Mouse (Mus musculus) MEL (cell line): ENCODE data around the gene Mrpl46. TPM values are rescaled to one million over a fixed set of nuclear protein-coding genes. Genes with fewer than 3 reads are reported as not detected.

Experiments used
- DNase-seq: peaks from one replicate; pipeline ENCODE4 v3.0.0; 2011; ENCODE audit warnings: low read depth, low spot score
- H3K27ac ChIP-seq: 2 replicates; pipeline ENCODE4 v1.5.1; 2012; ENCODE audit warnings: low read depth, mild to moderate bottlenecking, control low read depth, low read length, moderate library complexity; ENCODE audit not compliant: control insufficient read depth
- H3K27me3 ChIP-seq, 2 experiments: fragments of 150-350 bp in 1 of 2; sonication (generic) in 1 of 2; 2 replicates each; pipeline ENCODE4 v1.6.1; 2012; ENCODE audit warnings: low read length in 2 of 2, mild to moderate bottlenecking in 2 of 2, improper control_type of control experiment in 1 of 2, moderate library complexity in 1 of 2; ENCODE audit not compliant: insufficient read depth in 2 of 2, control insufficient read depth in 1 of 2
- H3K36me3 ChIP-seq, 2 experiments: 2 replicates each; pipeline ENCODE4 v1.6.1; 2012 to 2014; ENCODE audit warnings: low read length in 2 of 2, improper control_type of control experiment in 1 of 2, inconsistent platforms in 1 of 2, mild to moderate bottlenecking in 1 of 2; ENCODE audit not compliant: insufficient read depth in 2 of 2, control insufficient read depth in 1 of 2
- H3K4me1 ChIP-seq, 2 experiments: fragments of 150-350 bp in 1 of 2; sonication (generic) in 1 of 2; 2 replicates each; pipeline ENCODE4 v1.6.1; 2012; ENCODE audit warnings: low read length in 2 of 2, improper control_type of control experiment in 1 of 2, mild to moderate bottlenecking in 1 of 2; ENCODE audit not compliant: insufficient read depth in 2 of 2, control insufficient read depth in 1 of 2
- H3K4me3 ChIP-seq, 2 experiments: fragments of 150-350 bp in 1 of 2; sonication (generic) in 1 of 2; 2 replicates each; pipeline ENCODE4 v1.5.1; 2012; ENCODE audit warnings: low read depth in 2 of 2, low read length in 2 of 2, mild to moderate bottlenecking in 2 of 2, moderate library complexity in 2 of 2, control low read depth in 1 of 2, improper control_type of control experiment in 1 of 2; ENCODE audit not compliant: control insufficient read depth in 1 of 2, insufficient read depth in 1 of 2
- H3K79me2 ChIP-seq: 2 replicates; pipeline ENCODE4 v1.6.1; 2012; ENCODE audit warnings: mild to moderate bottlenecking, low read length, moderate library complexity; ENCODE audit not compliant: control insufficient read depth, poor library complexity, insufficient read depth
- H3K9ac ChIP-seq: 2 replicates; pipeline ENCODE4 v1.6.1; 2012; ENCODE audit warnings: low read depth, mild to moderate bottlenecking, control low read depth, low read length, moderate library complexity; ENCODE audit not compliant: control insufficient read depth, poor library complexity, severe bottlenecking
- H3K9me3 ChIP-seq: fragments of 150-350 bp; sonication (generic); replicated peaks from 2 replicates; pipeline ENCODE4 v1.6.1; 2012; ENCODE audit warnings: mild to moderate bottlenecking, low read length, improper control_type of control experiment, moderate library complexity; ENCODE audit not compliant: insufficient read depth
- CHD1 ChIP-seq: IDR thresholded peaks from 2 replicates; pipeline ENCODE4 v1.6.1; 2012; ENCODE audit warnings: low read depth, mild to moderate bottlenecking, inconsistent platforms, low read length, improper control_type of control experiment
- CHD2 ChIP-seq: IDR thresholded peaks from 2 replicates; pipeline ENCODE4 v1.6.1; 2011; ENCODE audit warnings: low read length, improper control_type of control experiment
- CTCF ChIP-seq, 3 experiments: IDR thresholded peaks in 2 of 3; conservative IDR thresholded peaks in 1 of 3; 2 replicates each; pipeline ENCODE4 v1.5.1; 2011 to 2012; ENCODE audit warnings: low read length in 3 of 3, low read depth in 2 of 3, mild to moderate bottlenecking in 2 of 3, improper control_type of control experiment in 1 of 3, inconsistent platforms in 1 of 3, mixed read lengths in 1 of 3, moderate library complexity in 1 of 3; ENCODE audit not compliant: control insufficient read depth in 1 of 3, insufficient read depth in 1 of 3, poor library complexity in 1 of 3, severe bottlenecking in 1 of 3
- EP300 ChIP-seq, 2 experiments: IDR thresholded peaks; 2 replicates each; pipeline ENCODE4 v1.6.1; 2011; ENCODE audit warnings: improper control_type of control experiment in 2 of 2, low read length in 2 of 2, low read depth in 1 of 2, mild to moderate bottlenecking in 1 of 2
- GATA1 ChIP-seq: IDR thresholded peaks from 2 replicates; pipeline ENCODE4 v1.6.1; 2011; ENCODE audit warnings: low read depth, low read length, improper control_type of control experiment
- HCFC1 ChIP-seq: IDR thresholded peaks from 2 replicates; pipeline ENCODE4 v1.6.1; 2012; ENCODE audit warnings: low read depth, mild to moderate bottlenecking, inconsistent platforms, low read length, improper control_type of control experiment, moderate library complexity
- JUND ChIP-seq: IDR thresholded peaks from 2 replicates; pipeline ENCODE4 v1.6.1; 2011; ENCODE audit warnings: low read depth, mild to moderate bottlenecking, improper control_type of control experiment, low read length
- KAT2A ChIP-seq: conservative IDR thresholded peaks from 2 replicates; pipeline ENCODE4 v1.6.1; 2012; ENCODE audit warnings: low read depth, low read length, improper control_type of control experiment, inconsistent platforms
- MAFK ChIP-seq: IDR thresholded peaks from 2 replicates; pipeline ENCODE4 v1.6.1; 2011; ENCODE audit warnings: low read depth, mild to moderate bottlenecking, low read length, improper control_type of control experiment, borderline replicate concordance
- MAX ChIP-seq: IDR thresholded peaks from 2 replicates; pipeline ENCODE4 v1.6.1; 2011; ENCODE audit warnings: low read length, improper control_type of control experiment
- MEF2A ChIP-seq: IDR thresholded peaks from 2 replicates; pipeline ENCODE4 v1.6.1; 2014; ENCODE audit warnings: low read depth, mild to moderate bottlenecking, inconsistent platforms, low read length, improper control_type of control experiment; ENCODE audit not compliant: poor library complexity, insufficient replicate concordance, severe bottlenecking; ENCODE audit errors: extremely low read depth
- NRF1 ChIP-seq: IDR thresholded peaks from 2 replicates; pipeline ENCODE4 v1.6.1; 2014; ENCODE audit warnings: low read depth, mild to moderate bottlenecking, inconsistent platforms, low read length, improper control_type of control experiment, moderate library complexity; ENCODE audit not compliant: poor library complexity, insufficient read depth, severe bottlenecking
- POLR2AphosphoS2 ChIP-seq: IDR thresholded peaks from 2 replicates; pipeline ENCODE4 v1.6.1; 2011; ENCODE audit warnings: low read length, improper control_type of control experiment
- POLR2AphosphoS5 ChIP-seq: IDR thresholded peaks from 2 replicates; pipeline ENCODE4 v1.6.1; 2012; ENCODE audit warnings: low read depth, borderline replicate concordance, mild to moderate bottlenecking, inconsistent platforms, low read length, moderate library complexity, mixed read lengths
- SIN3A ChIP-seq: IDR thresholded peaks from 2 replicates; pipeline ENCODE4 v1.6.1; 2012; ENCODE audit warnings: low read length, improper control_type of control experiment, inconsistent platforms
- SMC3 ChIP-seq: IDR thresholded peaks from 2 replicates; pipeline ENCODE4 v1.6.1; 2011; ENCODE audit warnings: low read depth, low read length, improper control_type of control experiment
- TAL1 ChIP-seq: IDR thresholded peaks from 2 replicates; pipeline ENCODE4 v1.6.1; 2012; ENCODE audit warnings: mild to moderate bottlenecking, inconsistent platforms, low read length, moderate library complexity, mixed read lengths
- TBP ChIP-seq: IDR thresholded peaks from 2 replicates; pipeline ENCODE4 v1.8.0; 2011; ENCODE audit warnings: low read depth, low read length, improper control_type of control experiment
- TCF12 ChIP-seq: IDR thresholded peaks from 2 replicates; pipeline ENCODE4 v1.6.1; 2014; ENCODE audit warnings: low read depth, mild to moderate bottlenecking, inconsistent platforms, low read length, improper control_type of control experiment, moderate library complexity
- UBTF ChIP-seq: IDR thresholded peaks from 2 replicates; pipeline ENCODE4 v1.6.1; 2012; ENCODE audit warnings: low read depth, mild to moderate bottlenecking, inconsistent platforms, low read length, improper control_type of control experiment, moderate library complexity, borderline replicate concordance; ENCODE audit not compliant: insufficient read depth
- USF1 ChIP-seq: IDR thresholded peaks from 2 replicates; pipeline ENCODE4 v1.6.1; 2014; ENCODE audit warnings: low read depth, mild to moderate bottlenecking, inconsistent platforms, low read length, improper control_type of control experiment, moderate library complexity
- USF2 ChIP-seq, 2 experiments: IDR thresholded peaks; 2 replicates each; pipeline ENCODE4 v1.6.1; 2011 to 2012; ENCODE audit warnings: improper control_type of control experiment in 2 of 2, low read length in 2 of 2, borderline replicate concordance in 1 of 2, inconsistent platforms in 1 of 2, low read depth in 1 of 2, mild to moderate bottlenecking in 1 of 2; ENCODE audit not compliant: insufficient read depth in 1 of 2
- ZC3H11A ChIP-seq: IDR thresholded peaks from 2 replicates; pipeline ENCODE4 v1.6.1; 2012; ENCODE audit warnings: low read depth, mild to moderate bottlenecking, inconsistent platforms, low read length, improper control_type of control experiment
- ZMIZ1 ChIP-seq: IDR thresholded peaks from 2 replicates; pipeline ENCODE4 v1.6.1; 2012; ENCODE audit warnings: low read depth, mild to moderate bottlenecking, inconsistent platforms, low read length, improper control_type of control experiment, moderate library complexity
- ZNF384 ChIP-seq: IDR thresholded peaks from 2 replicates; pipeline ENCODE4 v1.6.1; 2012; ENCODE audit warnings: low read depth, mild to moderate bottlenecking, inconsistent platforms, low read length, improper control_type of control experiment
- polyA plus RNA-seq, 2 experiments: library from polyadenylated mRNA; stranded (reverse) in 1 of 2; unstranded in 1 of 2; fragments of >175 nt in 1 of 2; fragments of >200 nt in 1 of 2; gene quantifications; 2 replicates each; pipeline versions ENCODE4 v1.2.1 to v1.2.4; 2012; ENCODE audit warnings: low replicate concordance in 2 of 2, low read depth in 1 of 2; ENCODE audit not compliant: insufficient read length in 2 of 2, insufficient read depth in 1 of 2, missing spikeins in 1 of 2
- total RNA-seq: library from RNA; depleted of rRNA; stranded (reverse); fragments of 300-350 nt; gene quantifications from 2 replicates; pipeline ENCODE4 v1.2.3, GENCODE M21; 2012

Gene Mrpl46
- total and polyA plus RNA-seq, 3 experiments = 67.2 to 70.8 TPM; not detected in 1

DNA sequence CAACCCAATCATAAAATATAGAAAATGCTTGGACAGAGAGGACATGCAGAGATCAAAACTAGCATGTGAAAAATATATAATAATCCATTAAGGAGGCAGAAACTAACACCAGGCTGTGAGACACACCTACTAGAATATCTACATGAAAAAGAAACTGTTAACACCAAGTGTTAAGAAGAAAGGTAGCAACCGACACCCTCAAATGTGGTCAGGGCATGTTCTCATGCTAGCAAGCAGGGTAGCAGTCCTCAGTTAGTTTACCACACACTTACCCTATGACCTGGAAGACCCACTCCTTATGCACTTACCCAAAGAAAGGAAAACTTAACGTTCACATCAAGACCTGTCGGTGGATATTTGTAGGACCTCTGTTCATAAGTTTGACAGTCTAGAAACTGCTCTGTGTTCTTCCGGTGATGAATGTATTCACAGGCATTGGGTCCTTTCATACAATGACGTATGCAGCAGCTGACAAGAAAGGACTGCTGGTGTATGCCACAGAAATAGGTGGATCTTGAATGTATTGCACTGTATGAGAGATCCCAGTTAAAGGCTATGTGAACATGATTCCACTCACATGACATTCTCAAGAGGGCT lies 45.6 kb downstream of the Mrpl46 start, which contains the start of gene Ntrk3:
Gene Ntrk3, minus strand, starts transcription at position 399 of the 597 bp plus-strand sequence.
- no peaks in the 10 kb centered on the region for H3K36me3 ChIP-seq
- no peaks in the 10 kb centered on the region for H3K4me1 ChIP-seq
- H3K9ac ChIP-seq = no peak within 1 kb of the TSS
- H3K4me3 ChIP-seq = no peak within 1 kb of the TSS
- H3K9me3 ChIP-seq = no peaks in the 10 kb centered on the region
- H3K27me3 ChIP-seq = peaks cover 0 to 4% of the 10 kb centered on the region in 2 experiments; a peak in 3 of 4 replicates
- TF ChIP-seq MAFK (no peak), MAX (no peak), UBTF (no peak), KAT2A (no peak), NRF1 (no peak), USF1 (no peak), CHD1 (no peak), EP300 (IDR thresholded peaks at IDR 0.05; ENCODE audit: low read depth in 1 of 2, low read length in 2 of 2) (no peak), CHD2 (no peak), USF2 (IDR thresholded peaks at IDR 0.05; ENCODE audit: borderline replicate concordance in 1 of 2, insufficient read depth in 1 of 2, low read depth in 1 of 2, low read length in 2 of 2) (no peak), TAL1 (no peak), POLR2AphosphoS2 (no peak), ZMIZ1 (no peak), JUND (no peak), GATA1 (no peak), HCFC1 (no peak), TBP (no peak), MEF2A (no peak), SIN3A (no peak), SMC3 (no peak)
- H3K27ac ChIP-seq = no peak within 1 kb of the TSS
- DNase-seq = no peak
- H3K79me2 ChIP-seq = no peaks in the 10 kb centered on the region

DNA sequence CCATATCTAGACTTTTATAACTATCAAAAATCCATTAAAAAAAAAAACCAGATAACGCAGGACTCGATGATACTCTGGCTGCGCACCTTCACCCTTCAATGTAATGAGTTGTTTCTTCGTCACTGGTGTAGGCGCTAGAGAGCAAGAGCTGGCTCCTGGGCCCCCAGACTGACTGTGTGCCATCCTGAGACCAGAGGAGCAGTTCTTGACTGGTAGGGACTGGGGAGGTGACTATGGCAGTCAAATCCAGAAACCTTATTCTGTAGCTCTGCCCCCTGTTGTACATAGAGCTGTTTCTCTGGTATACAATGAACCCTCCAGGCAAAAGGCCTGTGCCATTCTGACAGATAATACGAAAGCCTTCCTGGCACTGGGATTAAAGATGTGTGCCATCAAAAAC lies 46.1 kb downstream of the Mrpl46 start:
- no peak for DNase-seq
- Histone ChIP-seq H3K4me3 (no peak overlapping the region), H3K27ac (no peak overlapping the region), H3K79me2 (no peaks in the 10 kb centered on the region), H3K9me3 (no peaks in the 10 kb centered on the region)
- TF ChIP-seq ZNF384 = no peak
- no peak for TF ChIP-seq ZC3H11A
- TF ChIP-seq SMC3 = no peak
- TF ChIP-seq EP300 (IDR thresholded peaks at IDR 0.05; ENCODE audit: low read depth in 1 of 2, low read length in 2 of 2) = no peak
- TF ChIP-seq ZMIZ1 = no peak
- no peak for TF ChIP-seq POLR2AphosphoS2
- TF ChIP-seq HCFC1 = no peak
- no peak for TF ChIP-seq CTCF (IDR thresholded peaks at IDR 0.05 in 2 of 3, conservative IDR thresholded peaks at IDR 0.05 in 1 of 3; ENCODE audit: control insufficient read depth in 1 of 3, insufficient read depth in 1 of 3, low read depth in 2 of 3, low read length in 3 of 3, poor library complexity in 1 of 3, severe bottlenecking in 1 of 3)
- no peak for TF ChIP-seq MAX
- no peak for TF ChIP-seq MAFK
- no peak for TF ChIP-seq NRF1
- TF ChIP-seq CHD2 = no peak
- no peak for TF ChIP-seq TCF12
- TF ChIP-seq POLR2AphosphoS5 = no peak
- TF ChIP-seq MEF2A = no peak
- TF ChIP-seq USF1 = no peak
- TF ChIP-seq, all 39 proteins: peak for 0
- Histone ChIP-seq H3K9ac (no peak overlapping the region), H3K27me3 (peaks cover 0 to 4% of the 10 kb centered on the region in 2 experiments; a peak in 3 of 4 replicates), H3K4me1 (no peaks in the 10 kb centered on the region), H3K36me3 (no peaks in the 10 kb centered on the region)
